Mouse (Mus musculus): ENCODE data around the gene Hepacam2. TPM values are rescaled to one million over a fixed set of nuclear protein-coding genes. Genes with fewer than 3 reads are reported as not detected.

Gene Hepacam2
- polyA plus RNA-seq, 1 experiment from 2014 or later, result 1.6 TPM

DNA sequence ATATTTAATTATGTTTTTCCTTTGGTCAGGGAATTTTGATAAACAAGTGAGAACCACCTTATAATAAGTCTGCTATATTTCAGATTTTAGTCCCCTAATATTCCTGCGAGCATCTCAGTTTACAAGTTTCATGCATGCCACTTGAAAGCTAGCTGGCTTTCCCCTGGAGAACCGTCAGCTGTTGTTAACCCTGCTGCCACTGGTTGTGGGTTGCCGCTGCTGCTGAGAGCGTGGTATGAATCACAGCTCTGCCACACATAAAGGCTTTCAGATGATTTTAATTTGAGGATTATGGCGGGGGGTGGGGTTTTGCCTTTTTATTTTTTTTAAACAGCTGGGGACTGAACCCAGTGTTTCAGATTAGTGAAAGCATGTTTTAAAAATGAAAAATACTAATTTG is 7.2 kb upstream of the Hepacam2 start:
- Histone ChIP-seq H3K4me1 (replicated peaks) (peaks cover 5% of the 10 kb centered on the region), H3K36me3 (no peaks in the 10 kb centered on the region), H3K27ac (no peak overlapping the region), H3K9me3 (no peaks in the 10 kb centered on the region), H3K27me3 (no peaks in the 10 kb centered on the region), H3K9ac (no peak overlapping the region), H3K4me3 (no peak overlapping the region), H3K4me2 (no peak overlapping the region)
- 81% methylated on average over 5 of the region's 5 CpGs for WGBS
- ATAC-seq (ENCODE audit: low FRiP score), result no peak

DNA sequence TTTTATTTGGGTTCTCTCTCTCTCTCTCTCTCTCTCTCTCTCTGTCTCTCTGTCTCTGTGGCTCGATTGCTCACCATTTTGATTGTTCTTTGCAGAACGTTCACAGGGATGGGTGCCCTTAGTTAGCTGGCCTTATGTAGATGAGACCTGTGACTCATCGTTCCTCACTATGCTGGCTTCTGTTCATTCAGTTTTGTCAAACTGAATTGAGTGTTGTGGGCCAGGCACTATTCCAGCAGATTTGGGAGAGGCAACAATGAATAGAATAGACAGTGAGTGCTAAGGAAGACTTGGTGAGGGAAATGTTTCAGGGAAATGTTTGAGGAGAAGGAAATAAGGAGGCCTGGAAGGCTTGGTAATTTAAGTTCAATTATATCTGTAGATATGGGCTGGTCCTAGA is 2.2 kb upstream of the Hepacam2 start:
- ATAC-seq (ENCODE audit: low FRiP score), result no peak
- no peak overlapping the region for H3K4me3 ChIP-seq
- peaks cover 13% of the 10 kb centered on the region for H3K4me1 ChIP-seq (replicated peaks)
- no peaks in the 10 kb centered on the region for H3K36me3 ChIP-seq
- 88% methylated on average over 3 of the region's 3 CpGs for WGBS
- no peak overlapping the region for H3K4me2 ChIP-seq
- no peaks in the 10 kb centered on the region for H3K27me3 ChIP-seq
- no peak overlapping the region for H3K27ac ChIP-seq
- H3K9ac ChIP-seq, result no peak overlapping the region
- no peaks in the 10 kb centered on the region for H3K9me3 ChIP-seq

DNA sequence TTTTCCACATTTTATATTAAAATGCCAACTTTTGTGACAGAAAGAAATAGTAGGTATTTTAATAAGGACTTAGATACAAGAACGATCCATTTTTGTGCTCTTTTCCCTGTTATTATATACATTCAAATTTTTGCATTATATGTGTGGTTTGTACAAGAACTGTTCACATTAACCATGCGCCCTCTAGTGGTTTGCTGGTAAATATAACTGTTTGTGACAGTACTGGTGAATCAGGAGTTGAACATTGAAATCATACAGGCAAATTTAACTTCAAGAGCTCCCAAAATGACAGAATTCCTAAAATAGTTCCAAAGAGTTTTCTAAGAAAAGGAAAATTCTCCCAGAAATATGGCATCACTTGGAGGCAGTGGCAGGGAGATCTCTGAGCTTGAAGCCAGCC is 1.9 kb downstream of the Hepacam2 start:
- Histone ChIP-seq H3K4me3 (no peak overlapping the region), H3K27me3 (no peaks in the 10 kb centered on the region), H3K9ac (no peak overlapping the region), H3K4me2 (no peak overlapping the region), H3K36me3 (no peaks in the 10 kb centered on the region), H3K9me3 (no peaks in the 10 kb centered on the region), H3K27ac (no peak overlapping the region), H3K4me1 (replicated peaks) (peaks cover 13% of the 10 kb centered on the region)
- WGBS, result 7% methylated on average over 2 of the region's 2 CpGs
- ATAC-seq (ENCODE audit: low FRiP score), result no peak

DNA sequence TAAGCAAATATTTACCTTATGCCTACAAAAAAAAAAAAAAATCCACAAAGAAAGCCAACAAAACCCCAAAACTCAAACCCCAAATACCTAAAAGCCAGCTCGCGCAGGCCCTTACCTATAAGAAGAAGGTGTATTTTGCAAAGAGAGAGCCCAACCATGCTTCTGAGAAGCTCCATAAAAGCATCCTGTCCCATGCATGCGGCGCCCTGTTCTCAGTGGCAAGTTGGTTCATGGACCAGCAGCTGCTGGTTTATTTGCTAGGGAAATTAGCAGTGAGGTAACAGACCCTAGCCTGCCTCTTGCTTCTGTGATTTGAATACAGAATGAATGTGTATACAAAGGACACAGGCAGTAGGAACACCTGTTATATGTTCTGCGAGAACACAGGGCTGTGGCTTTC is 3.8 kb downstream of the Hepacam2 start:
- no peak for ATAC-seq (ENCODE audit: low FRiP score)
- 81% methylated on average over 5 of the region's 5 CpGs for WGBS
- H3K4me1 ChIP-seq (replicated peaks), result peaks cover 5% of the 10 kb centered on the region
- H3K27me3 ChIP-seq, result no peaks in the 10 kb centered on the region
- no peak overlapping the region for H3K4me2 ChIP-seq
- H3K9me3 ChIP-seq, result no peaks in the 10 kb centered on the region
- no peak overlapping the region for H3K4me3 ChIP-seq
- H3K36me3 ChIP-seq, result no peaks in the 10 kb centered on the region
- H3K27ac ChIP-seq, result no peak overlapping the region
- no peak overlapping the region for H3K9ac ChIP-seq

DNA sequence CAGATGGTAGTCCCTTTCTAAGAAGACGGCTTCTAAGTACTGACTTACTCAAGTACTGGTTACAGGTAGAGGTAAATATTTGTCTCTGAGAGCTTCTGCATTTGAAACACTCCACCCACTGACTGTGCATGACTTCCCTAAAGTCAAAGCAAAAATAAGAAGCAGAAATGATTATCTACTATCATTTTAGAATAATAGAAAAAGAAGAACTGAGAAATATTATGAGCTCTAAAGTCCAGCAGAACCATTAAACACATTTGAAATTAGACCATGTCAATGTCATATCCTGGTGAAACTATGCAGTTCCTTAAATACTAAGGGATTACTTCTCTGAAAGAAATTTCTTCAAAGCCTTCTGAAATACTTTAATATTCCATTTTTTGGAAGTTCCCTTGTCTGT is 10.7 kb downstream of the Hepacam2 start:
- Histone ChIP-seq H3K27ac (no peak overlapping the region), H3K27me3 (no peaks in the 10 kb centered on the region), H3K4me3 (no peak overlapping the region), H3K9me3 (no peaks in the 10 kb centered on the region), H3K9ac (no peak overlapping the region), H3K36me3 (no peaks in the 10 kb centered on the region), H3K4me2 (no peak overlapping the region), H3K4me1 (replicated peaks) (no peaks in the 10 kb centered on the region)
- ATAC-seq (ENCODE audit: low FRiP score), result no peak
- whole genome bisulfite sequencing, result 95% methylated on average over 1 of the region's 1 CpGs

DNA sequence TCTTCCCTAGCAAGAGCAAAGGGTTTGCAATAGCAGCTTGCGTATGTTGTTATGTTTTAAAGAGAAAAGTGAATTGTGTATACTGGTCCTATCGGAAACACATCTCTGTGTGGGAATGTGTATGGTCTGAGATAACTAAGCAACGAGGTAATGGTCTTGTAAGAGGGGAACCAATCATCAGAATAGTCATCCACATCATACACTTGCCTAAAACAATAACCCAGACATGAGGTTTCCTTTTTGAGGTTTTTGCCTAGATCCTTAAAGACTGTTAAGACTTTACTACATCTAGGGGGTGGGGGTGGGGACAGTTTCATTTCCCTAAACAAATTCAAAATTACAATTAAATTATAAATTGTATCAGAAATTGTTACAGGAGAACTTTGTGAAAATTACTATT is 13.0 kb downstream of the Hepacam2 start:
- Histone ChIP-seq H3K4me1 (replicated peaks) (no peaks in the 10 kb centered on the region), H3K4me2 (no peak overlapping the region), H3K9ac (no peak overlapping the region), H3K36me3 (no peaks in the 10 kb centered on the region), H3K27me3 (no peaks in the 10 kb centered on the region), H3K9me3 (no peaks in the 10 kb centered on the region), H3K27ac (no peak overlapping the region), H3K4me3 (no peak overlapping the region)
- 89% methylated on average over 3 of the region's 3 CpGs for WGBS
- no peak for ATAC-seq (ENCODE audit: low FRiP score)

DNA sequence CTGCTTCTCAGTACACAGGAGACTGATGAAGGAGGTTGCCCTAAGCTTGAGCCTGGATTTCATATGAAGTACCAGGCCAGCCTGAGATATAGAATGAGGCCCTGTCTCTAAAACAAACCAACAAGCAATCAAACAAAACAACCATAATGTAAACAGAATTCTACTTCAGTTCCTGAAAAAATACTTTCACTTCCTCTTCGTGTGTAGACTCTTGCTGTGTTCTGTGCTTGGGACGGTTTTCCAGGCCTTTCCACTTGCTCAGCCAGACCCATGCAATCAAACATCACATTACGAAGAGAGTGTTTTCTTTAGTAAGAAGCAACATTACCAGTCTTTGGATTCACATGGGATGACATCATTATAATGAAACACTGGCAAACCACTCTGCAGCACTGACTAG is 16.4 kb downstream of the Hepacam2 start:
- Histone ChIP-seq H3K4me3 (no peak overlapping the region), H3K4me2 (no peak overlapping the region), H3K4me1 (replicated peaks) (no peaks in the 10 kb centered on the region), H3K36me3 (no peaks in the 10 kb centered on the region), H3K9ac (no peak overlapping the region), H3K9me3 (no peaks in the 10 kb centered on the region), H3K27ac (no peak overlapping the region), H3K27me3 (no peaks in the 10 kb centered on the region)
- ATAC-seq (ENCODE audit: low FRiP score), result no peak
- WGBS, result 83% methylated on average over 3 of the region's 3 CpGs

DNA sequence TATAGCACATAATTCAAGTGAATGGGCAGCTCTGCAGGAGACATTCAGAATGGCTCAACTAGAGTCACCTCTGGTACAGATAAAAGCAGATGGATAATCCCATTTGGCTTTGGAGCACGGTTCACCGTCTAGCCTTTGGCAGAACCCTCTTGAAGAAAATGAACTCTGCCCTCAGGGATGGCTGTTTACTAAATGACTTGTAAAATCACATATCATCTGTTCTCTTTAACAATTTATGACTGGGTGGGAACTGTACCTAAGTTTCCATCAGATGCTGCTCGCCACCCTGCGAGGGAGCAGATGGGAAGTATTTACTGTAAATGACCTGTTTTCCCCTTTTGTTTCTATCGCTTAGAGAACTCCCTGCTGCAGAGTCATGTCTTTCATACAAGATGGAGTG is 18.2 kb downstream of the Hepacam2 start:
- H3K9ac ChIP-seq, result no peak overlapping the region
- 62% methylated on average over 5 of the region's 5 CpGs for WGBS
- no peak for ATAC-seq (ENCODE audit: low FRiP score)
- no peaks in the 10 kb centered on the region for H3K27me3 ChIP-seq
- no peaks in the 10 kb centered on the region for H3K4me1 ChIP-seq (replicated peaks)
- no peak overlapping the region for H3K4me3 ChIP-seq
- no peak overlapping the region for H3K4me2 ChIP-seq
- no peaks in the 10 kb centered on the region for H3K9me3 ChIP-seq
- H3K36me3 ChIP-seq, result no peaks in the 10 kb centered on the region
- no peak overlapping the region for H3K27ac ChIP-seq

DNA sequence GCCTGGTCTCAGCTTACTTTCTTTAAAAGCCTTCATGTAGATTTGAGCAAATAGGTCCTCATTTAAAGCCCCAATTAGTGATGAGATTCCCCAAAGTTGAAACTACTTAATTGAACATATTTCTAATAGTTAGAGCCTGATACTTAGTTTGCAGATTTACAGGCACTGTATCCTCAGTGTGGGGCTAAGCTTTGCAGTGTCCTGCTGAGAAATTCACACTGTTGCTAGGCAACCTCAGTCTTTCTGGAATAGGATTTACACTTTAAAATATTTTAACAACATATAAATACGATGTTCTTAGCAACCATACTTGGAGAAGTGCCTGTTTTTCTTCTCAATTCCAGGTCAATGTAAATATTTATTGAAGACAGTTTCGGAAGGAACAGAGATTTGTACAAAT is 21.8 kb downstream of the Hepacam2 start:
- WGBS, result 65% methylated on average over 2 of the region's 2 CpGs
- no peak for ATAC-seq (ENCODE audit: low FRiP score)
- H3K4me3 ChIP-seq, result no peak overlapping the region
- H3K4me1 ChIP-seq (replicated peaks), result no peaks in the 10 kb centered on the region
- no peak overlapping the region for H3K27ac ChIP-seq
- no peaks in the 10 kb centered on the region for H3K9me3 ChIP-seq
- no peaks in the 10 kb centered on the region for H3K36me3 ChIP-seq
- H3K9ac ChIP-seq, result no peak overlapping the region
- no peak overlapping the region for H3K4me2 ChIP-seq
- H3K27me3 ChIP-seq, result no peaks in the 10 kb centered on the region

DNA sequence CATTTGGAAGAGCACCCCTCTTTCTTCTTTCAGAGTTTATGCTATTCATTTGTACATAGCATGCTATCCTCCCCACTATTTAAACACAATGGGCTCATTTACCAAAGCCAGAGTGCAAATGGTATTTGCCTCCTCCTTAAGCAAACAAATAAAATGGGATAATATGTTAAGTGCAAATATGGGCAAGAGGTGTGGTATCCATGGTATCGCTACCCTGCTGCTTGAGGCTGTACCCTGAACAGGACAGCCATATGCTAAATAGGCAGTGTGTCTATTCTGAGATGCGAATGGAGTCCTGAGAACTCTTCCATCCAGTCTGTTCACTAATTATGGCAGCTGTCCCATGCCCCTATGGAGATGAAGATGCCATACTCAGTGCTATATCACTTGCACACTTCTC is 27.4 kb downstream of the Hepacam2 start:
- Histone ChIP-seq H3K4me1 (replicated peaks) (no peaks in the 10 kb centered on the region), H3K27ac (no peak overlapping the region), H3K4me3 (no peak overlapping the region), H3K9ac (no peak overlapping the region), H3K36me3 (no peaks in the 10 kb centered on the region), H3K4me2 (no peak overlapping the region), H3K27me3 (no peaks in the 10 kb centered on the region), H3K9me3 (no peaks in the 10 kb centered on the region)
- 74% methylated on average over 2 of the region's 2 CpGs for WGBS
- no peak for ATAC-seq (ENCODE audit: low FRiP score)

DNA sequence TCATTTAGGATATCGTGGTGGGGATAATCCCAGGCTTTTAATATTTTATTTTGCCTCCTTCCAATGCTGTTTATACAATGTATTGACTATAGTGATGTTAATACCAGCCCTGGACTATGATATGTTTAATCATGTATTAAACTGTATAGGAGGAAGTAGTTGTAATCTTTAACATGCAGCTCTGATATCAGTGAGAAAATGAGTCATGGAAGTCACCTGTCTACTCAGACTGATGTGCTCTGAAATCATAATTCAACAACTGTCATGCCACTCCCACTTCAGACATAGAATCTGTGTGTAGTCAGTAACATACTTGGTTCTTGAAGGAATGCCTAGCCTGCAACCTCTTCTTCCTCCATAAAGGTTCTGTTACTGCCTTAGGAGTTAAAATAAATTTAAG is 29.5 kb downstream of the Hepacam2 start:
- Histone ChIP-seq H3K4me1 (replicated peaks) (no peaks in the 10 kb centered on the region), H3K9ac (no peak overlapping the region), H3K4me2 (no peak overlapping the region), H3K27ac (no peak overlapping the region), H3K9me3 (no peaks in the 10 kb centered on the region), H3K36me3 (no peaks in the 10 kb centered on the region), H3K27me3 (no peaks in the 10 kb centered on the region), H3K4me3 (no peak overlapping the region)
- 52% methylated on average over 1 of the region's 1 CpGs for WGBS
- no peak for ATAC-seq (ENCODE audit: low FRiP score)

DNA sequence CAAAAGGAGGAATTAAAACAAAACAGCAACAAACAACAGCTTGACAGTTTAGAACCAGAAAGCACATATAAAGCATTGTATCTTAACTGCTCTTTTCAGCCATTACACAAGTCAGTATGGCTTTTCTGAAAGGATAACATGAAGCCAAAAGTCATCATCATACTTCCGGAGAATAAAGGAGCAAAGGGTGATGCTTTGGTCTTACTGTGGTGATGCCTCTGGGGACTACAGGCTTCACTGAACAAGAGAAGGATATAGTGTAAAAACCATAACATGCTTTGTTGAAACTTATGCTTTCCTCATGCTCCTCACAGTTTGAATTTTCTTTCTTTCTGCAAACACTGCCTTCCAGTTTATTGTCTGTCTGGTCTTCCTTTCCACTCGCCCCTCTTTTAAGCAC is 34.5 kb downstream of the Hepacam2 start:
- no peak overlapping the region for H3K27ac ChIP-seq
- 85% methylated on average over 2 of the region's 2 CpGs for WGBS

DNA sequence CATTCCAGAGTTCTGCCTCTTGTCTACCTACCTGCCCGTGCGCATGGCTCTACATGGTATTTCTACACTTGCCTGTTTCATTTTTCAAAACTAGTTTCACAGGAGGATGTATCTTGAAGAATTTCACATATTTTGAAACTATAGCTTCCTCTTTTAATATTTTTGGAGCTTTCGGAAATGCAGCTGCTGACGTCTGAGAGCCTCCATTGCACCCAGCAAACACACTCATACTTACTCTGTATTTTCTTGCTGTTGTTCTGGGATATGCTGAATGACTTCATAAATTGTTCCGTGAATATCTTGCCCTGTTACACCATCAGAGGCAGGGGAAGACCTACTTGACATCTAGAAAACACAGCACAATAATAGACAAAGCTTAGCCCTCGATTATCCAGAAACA is 35.1 kb downstream of the Hepacam2 start:
- H3K4me1 ChIP-seq (replicated peaks), result 0 out of 2 replicates have a peak, but pooled peaks cover 2% of the 10 kb centered on the region
- 83% methylated on average over 6 of the region's 6 CpGs for WGBS
- no peak overlapping the region for H3K27ac ChIP-seq
- no peak overlapping the region for H3K9ac ChIP-seq
- no peak overlapping the region for H3K4me3 ChIP-seq
- no peaks in the 10 kb centered on the region for H3K9me3 ChIP-seq
- ATAC-seq (ENCODE audit: low FRiP score), result no peak
- H3K27me3 ChIP-seq, result no peaks in the 10 kb centered on the region
- no peaks in the 10 kb centered on the region for H3K36me3 ChIP-seq
- no peak overlapping the region for H3K4me2 ChIP-seq

More for the DNA sequence above, 34.5 kb downstream of the Hepacam2 start:
- H3K9ac ChIP-seq, result no peak overlapping the region
- H3K4me3 ChIP-seq, result no peak overlapping the region
- no peak overlapping the region for H3K4me2 ChIP-seq
- 0 out of 2 replicates have a peak, but pooled peaks cover 2% of the 10 kb centered on the region for H3K4me1 ChIP-seq (replicated peaks)
- no peaks in the 10 kb centered on the region for H3K27me3 ChIP-seq
- ATAC-seq (ENCODE audit: low FRiP score), result no peak
- H3K36me3 ChIP-seq, result no peaks in the 10 kb centered on the region
- no peaks in the 10 kb centered on the region for H3K9me3 ChIP-seq

Data from hindbrain, embryonic 13.5 days (tissue).